Mouse (Mus musculus): ENCODE measurements at regions not wholly inside any gene's neighbourhood (a gene's known extent, or its start where the extent isn't known, plus 50 kb on each side); places are given as distances from the start of the nearest gene placed in this dataset.
"Not testable (repeated sequence)": the region's sequence is repeated elsewhere in the genome, so short reads cannot be mapped to it uniquely, and the experiment has no call there.

- no peak overlapping the region for H3K27ac ChIP-seq (replicated peaks)
- H3K4me1 ChIP-seq: no peaks in the 10 kb centered on the region
- WGBS: 66% methylated on average over 2 of the region's 2 CpGs
- no peaks in the 10 kb centered on the region for H3K9me3 ChIP-seq
- H3K36me3 ChIP-seq (replicated peaks): no peaks in the 10 kb centered on the region
- DNase-seq (ENCODE audit: low spot score): no peak
- H3K4me3 ChIP-seq: no peak overlapping the region
- H3K27me3 ChIP-seq (replicated peaks; ENCODE audit: low read depth, poor library complexity, severe bottlenecking): no peaks in the 10 kb centered on the region
Observed at GRCm38 (mm10) chr16:12775876-12776275, 333.6 kb upstream of the Ercc4 start.

DNA sequence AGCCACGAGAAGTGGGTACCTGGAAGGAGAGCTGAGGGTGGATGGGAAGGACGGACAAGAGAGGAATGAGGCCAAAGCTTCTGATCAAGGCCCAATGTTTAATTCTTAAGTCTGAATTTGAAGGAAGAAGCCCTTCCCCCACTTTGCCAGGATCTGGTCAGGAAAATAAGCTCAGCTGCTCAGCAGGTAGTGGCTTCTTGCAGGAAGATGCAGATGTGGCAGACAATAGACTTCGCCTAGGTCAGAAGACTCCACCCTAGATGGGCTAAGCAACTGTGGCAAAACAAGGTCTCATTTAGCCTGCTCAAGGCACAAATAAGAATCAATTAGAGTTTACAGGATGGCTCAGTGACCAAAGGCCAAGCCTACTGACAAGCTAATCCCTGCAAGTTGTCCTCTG is 330.4 kb upstream of the Ercc4 start:
- no peaks in the 10 kb centered on the region for H3K9me3 ChIP-seq
- no peaks in the 10 kb centered on the region for H3K36me3 ChIP-seq (replicated peaks)
- no peaks in the 10 kb centered on the region for H3K4me1 ChIP-seq
- no peaks in the 10 kb centered on the region for H3K27me3 ChIP-seq (replicated peaks; ENCODE audit: low read depth, poor library complexity, severe bottlenecking)
- no peak overlapping the region for H3K27ac ChIP-seq (replicated peaks)
- 77% methylated on average over 3 of the region's 3 CpGs for WGBS
- no peak for DNase-seq (ENCODE audit: low spot score)
- H3K4me3 ChIP-seq: no peak overlapping the region

DNA sequence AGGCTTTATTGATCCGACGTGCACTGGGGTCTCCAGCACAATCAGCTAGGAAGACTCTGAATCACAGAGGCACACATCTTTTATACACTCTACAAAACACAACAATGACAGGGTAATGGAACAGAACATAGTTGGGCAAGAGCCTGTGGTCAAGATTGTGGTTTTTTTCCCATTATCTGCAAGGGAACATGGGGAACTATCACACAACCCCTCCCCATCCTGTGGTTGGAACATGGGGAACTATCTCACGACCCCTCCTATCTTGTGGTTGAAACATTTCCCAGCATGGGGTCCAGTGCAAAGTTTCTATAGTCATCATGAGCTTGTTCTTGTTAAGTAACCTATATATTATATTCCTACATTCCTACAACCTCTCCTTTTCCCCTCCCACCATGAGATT is 328.8 kb upstream of the Ercc4 start:
- H3K36me3 ChIP-seq (replicated peaks): no peaks in the 10 kb centered on the region
- no peaks in the 10 kb centered on the region for H3K27me3 ChIP-seq (replicated peaks; ENCODE audit: low read depth, poor library complexity, severe bottlenecking)
- no peak for DNase-seq (ENCODE audit: low spot score)
- 84% methylated on average over 3 of the region's 3 CpGs for WGBS
- H3K4me1 ChIP-seq: no peaks in the 10 kb centered on the region
- no peak overlapping the region for H3K27ac ChIP-seq (replicated peaks)
- no peak overlapping the region for H3K4me3 ChIP-seq
- no peaks in the 10 kb centered on the region for H3K9me3 ChIP-seq

DNA sequence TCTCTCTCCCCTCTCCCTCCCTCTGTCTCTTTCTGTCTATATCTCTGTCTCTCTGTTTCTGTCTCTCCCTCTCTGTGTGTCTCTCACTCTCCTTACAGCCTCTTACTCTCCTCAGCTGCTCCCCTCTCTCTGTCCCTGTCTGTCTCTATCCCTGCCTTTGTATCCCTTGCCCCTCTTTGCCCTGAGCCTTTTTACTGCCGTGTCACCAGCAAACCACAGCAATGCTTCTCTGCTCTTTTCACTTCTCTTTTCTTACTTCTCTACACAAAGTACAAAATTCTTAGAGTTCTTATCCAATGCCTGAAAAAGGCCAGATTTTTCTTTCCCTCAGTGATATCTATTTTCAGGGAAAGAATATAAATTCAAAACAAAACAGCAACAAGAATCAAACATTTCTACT is 323.7 kb upstream of the Ercc4 start:
- Histone ChIP-seq H3K4me3 (no peak overlapping the region), H3K36me3 (replicated peaks) (no peaks in the 10 kb centered on the region), H3K27ac (replicated peaks) (no peak overlapping the region), H3K9me3 (no peaks in the 10 kb centered on the region), H3K4me1 (no peaks in the 10 kb centered on the region), H3K27me3 (replicated peaks; ENCODE audit: low read depth, poor library complexity, severe bottlenecking) (no peaks in the 10 kb centered on the region)
- no peak for DNase-seq (ENCODE audit: low spot score)
- WGBS: 64% methylated on average over 1 of the region's 1 CpGs

DNA sequence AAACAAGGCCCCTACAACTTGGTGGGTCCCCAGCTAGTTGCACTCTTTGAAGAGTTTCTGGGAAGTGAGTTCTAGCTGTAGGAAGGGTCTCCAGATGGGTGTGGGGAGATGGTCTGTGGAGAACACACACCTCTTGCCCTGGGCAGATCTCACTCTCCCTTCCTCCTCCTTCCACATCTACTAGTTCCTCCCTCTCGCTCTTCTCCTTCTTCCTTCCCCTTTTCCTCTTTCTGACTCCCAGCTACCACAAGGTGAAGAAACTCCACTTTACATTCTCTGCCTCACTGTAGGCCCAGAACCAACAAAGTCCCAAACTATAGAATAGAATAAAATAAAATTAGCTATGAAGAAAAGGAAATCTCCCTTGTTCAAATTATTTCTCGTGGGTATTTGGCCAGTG is 311.0 kb upstream of the Ercc4 start:
- Histone ChIP-seq H3K4me3 (no peak overlapping the region), H3K27ac (replicated peaks) (no peak overlapping the region), H3K9me3 (no peaks in the 10 kb centered on the region), H3K27me3 (replicated peaks; ENCODE audit: low read depth, poor library complexity, severe bottlenecking) (no peaks in the 10 kb centered on the region), H3K36me3 (replicated peaks) (no peaks in the 10 kb centered on the region), H3K4me1 (peaks cover 14% of the 10 kb centered on the region)
- DNase-seq (ENCODE audit: low spot score): no peak
- 81% methylated on average over 2 of the region's 2 CpGs for WGBS

DNA sequence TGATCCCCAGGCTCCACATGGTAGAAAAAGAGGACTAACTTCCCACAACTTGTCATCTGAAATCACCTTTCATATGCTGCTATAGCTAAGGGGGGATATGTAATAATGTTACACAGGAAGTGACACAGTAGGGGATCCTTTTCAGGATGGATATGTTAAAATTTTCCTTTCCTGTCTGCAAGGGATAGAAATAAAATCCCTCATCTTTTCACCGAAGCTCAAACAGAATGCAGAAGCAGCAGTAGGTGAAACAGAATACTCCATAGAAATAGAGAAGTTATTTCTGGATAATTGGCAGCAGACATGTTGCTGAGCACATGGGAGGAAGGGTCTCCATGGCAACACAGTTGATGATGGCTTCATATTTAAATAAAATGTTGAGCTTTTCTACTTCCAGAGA is 309.3 kb upstream of the Ercc4 start:
- Histone ChIP-seq H3K27ac (replicated peaks) (0 out of 2 replicates have a peak overlapping the region, but pooled peaks have one; percentile 19), H3K4me3 (no peak overlapping the region), H3K4me1 (peaks cover 14% of the 10 kb centered on the region), H3K36me3 (replicated peaks) (no peaks in the 10 kb centered on the region), H3K9me3 (no peaks in the 10 kb centered on the region), H3K27me3 (replicated peaks; ENCODE audit: low read depth, poor library complexity, severe bottlenecking) (no peaks in the 10 kb centered on the region)
- DNase-seq (ENCODE audit: low spot score): no peak
- WGBS: 65% methylated on average over 1 of the region's 1 CpGs

DNA sequence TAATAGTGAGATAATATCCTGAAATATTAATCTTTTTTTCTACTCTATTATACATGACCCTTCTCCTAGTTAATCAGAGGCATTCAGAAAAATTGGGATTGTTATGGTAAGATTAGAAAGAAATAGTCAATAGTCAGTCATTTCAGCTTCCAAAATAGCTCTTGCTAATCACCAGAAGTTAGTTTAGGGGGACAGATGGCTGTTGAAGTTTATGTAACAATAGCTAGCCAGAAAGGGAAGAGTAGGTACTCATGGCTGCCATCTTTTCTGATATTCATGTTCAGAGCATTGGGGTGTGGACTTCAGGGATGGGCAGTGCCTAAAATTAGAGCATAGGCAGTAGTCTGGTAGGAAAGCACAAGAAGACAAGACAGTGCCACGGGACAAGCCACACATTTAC is 306.8 kb upstream of the Ercc4 start:
- no peaks in the 10 kb centered on the region for H3K27me3 ChIP-seq (replicated peaks; ENCODE audit: low read depth, poor library complexity, severe bottlenecking)
- no peak overlapping the region for H3K27ac ChIP-seq (replicated peaks)
- no peaks in the 10 kb centered on the region for H3K36me3 ChIP-seq (replicated peaks)
- no peaks in the 10 kb centered on the region for H3K9me3 ChIP-seq
- peaks cover 7% of the 10 kb centered on the region for H3K4me1 ChIP-seq
- no peak overlapping the region for H3K4me3 ChIP-seq
- WGBS: 85% methylated on average over 1 of the region's 1 CpGs
- no peak for DNase-seq (ENCODE audit: low spot score)

GRCm38 (mm10) chr16:12807351-12807871 is 302.1 kb upstream of the Ercc4 start:
- no peaks in the 10 kb centered on the region for H3K9me3 ChIP-seq
- no peaks in the 10 kb centered on the region for H3K36me3 ChIP-seq (replicated peaks)
- no peak overlapping the region for H3K27ac ChIP-seq (replicated peaks)
- no peak for DNase-seq (ENCODE audit: low spot score)
- 51% methylated on average over 8 of the region's 8 CpGs for WGBS
- H3K27me3 ChIP-seq (replicated peaks; ENCODE audit: low read depth, poor library complexity, severe bottlenecking): no peaks in the 10 kb centered on the region
- H3K4me1 ChIP-seq: no peaks in the 10 kb centered on the region
- no peak overlapping the region for H3K4me3 ChIP-seq

GRCm38 (mm10) chr16:12811088-12811487 is 298.4 kb upstream of the Ercc4 start:
- Histone ChIP-seq H3K4me1 (no peaks in the 10 kb centered on the region), H3K4me3 (no peak overlapping the region), H3K27ac (replicated peaks) (no peak overlapping the region), H3K27me3 (replicated peaks; ENCODE audit: low read depth, poor library complexity, severe bottlenecking) (no peaks in the 10 kb centered on the region), H3K9me3 (no peaks in the 10 kb centered on the region), H3K36me3 (replicated peaks) (no peaks in the 10 kb centered on the region)
- 80% methylated on average over 2 of the region's 2 CpGs for whole genome bisulfite sequencing
- no peak for DNase-seq (ENCODE audit: low spot score)

DNA sequence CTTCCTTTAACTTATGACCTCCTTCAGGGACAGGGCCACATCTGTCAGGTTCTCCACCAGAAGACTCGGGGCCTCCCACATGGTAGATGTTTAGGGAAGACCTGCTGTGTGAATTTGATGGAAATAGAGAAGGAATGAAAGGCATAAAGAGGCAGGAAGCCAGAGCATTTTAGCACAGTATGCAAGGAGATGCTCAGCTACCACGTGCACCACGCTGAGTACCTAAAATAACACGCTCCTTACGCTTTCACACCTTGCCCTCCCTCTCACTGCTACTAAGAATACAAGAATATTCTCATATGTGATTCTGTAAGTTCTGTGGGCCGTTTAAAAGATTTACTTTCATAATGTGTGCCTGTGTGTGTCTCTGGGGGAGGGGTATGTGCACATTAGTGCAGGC is 284.8 kb upstream of the Ercc4 start:
- H3K27me3 ChIP-seq (replicated peaks; ENCODE audit: low read depth, poor library complexity, severe bottlenecking): no peaks in the 10 kb centered on the region
- peaks cover 4% of the 10 kb centered on the region; the same call in 1 of the 2 replicates for H3K4me1 ChIP-seq
- no peak overlapping the region for H3K4me3 ChIP-seq
- no peaks in the 10 kb centered on the region for H3K9me3 ChIP-seq
- H3K36me3 ChIP-seq (replicated peaks): no peaks in the 10 kb centered on the region
- no peak for DNase-seq (ENCODE audit: low spot score)
- WGBS: 87% methylated on average over 6 of the region's 6 CpGs
- no peak overlapping the region for H3K27ac ChIP-seq (replicated peaks)

- Histone ChIP-seq H3K27me3 (replicated peaks; ENCODE audit: low read depth, poor library complexity, severe bottlenecking) (no peaks in the 10 kb centered on the region), H3K4me3 (no peak overlapping the region), H3K4me1 (no peaks in the 10 kb centered on the region), H3K9me3 (no peaks in the 10 kb centered on the region), H3K36me3 (replicated peaks) (no peaks in the 10 kb centered on the region), H3K27ac (replicated peaks) (no peak overlapping the region)
- no peak for DNase-seq (ENCODE audit: low spot score)
- 65% methylated on average over 8 of the region's 8 CpGs for WGBS
Observed at GRCm38 (mm10) chr16:12826222-12826621, 283.3 kb upstream of the Ercc4 start.

DNA sequence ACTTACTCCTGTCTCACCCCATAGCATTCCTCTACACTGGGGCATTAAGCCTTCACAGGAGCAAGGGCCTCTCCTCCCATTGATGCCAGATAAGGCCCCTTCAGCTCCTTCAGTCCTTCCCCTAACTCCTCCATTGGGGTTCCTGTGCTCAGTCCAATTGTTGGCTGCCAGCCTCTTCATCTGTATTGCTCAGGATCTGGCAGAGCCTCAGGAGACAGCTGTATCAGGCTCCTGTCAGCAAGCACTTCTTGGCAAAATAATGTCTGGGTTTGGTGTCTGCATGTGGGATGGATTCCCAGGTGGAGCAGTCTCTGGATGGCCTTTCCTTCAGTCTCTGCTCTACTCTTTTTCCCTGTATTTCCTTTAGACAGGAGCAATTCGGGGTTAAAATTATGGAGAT is 278.2 kb upstream of the Ercc4 start:
- not testable (repeated sequence) for H3K27me3 ChIP-seq (replicated peaks; ENCODE audit: low read depth, poor library complexity, severe bottlenecking); H3K4me3 ChIP-seq; DNase-seq (ENCODE audit: low spot score); H3K9me3 ChIP-seq; H3K36me3 ChIP-seq (replicated peaks); H3K27ac ChIP-seq (replicated peaks); H3K4me1 ChIP-seq
- WGBS: 68% methylated on average over 1 of the region's 1 CpGs

- WGBS: 93% methylated on average over 1 of the region's 1 CpGs
- H3K27ac ChIP-seq (replicated peaks): no peak overlapping the region
- no peaks in the 10 kb centered on the region for H3K4me1 ChIP-seq
- H3K4me3 ChIP-seq: no peak overlapping the region
- no peaks in the 10 kb centered on the region for H3K9me3 ChIP-seq
- no peaks in the 10 kb centered on the region for H3K36me3 ChIP-seq (replicated peaks)
- H3K27me3 ChIP-seq (replicated peaks; ENCODE audit: low read depth, poor library complexity, severe bottlenecking): no peaks in the 10 kb centered on the region
- DNase-seq (ENCODE audit: low spot score): no peak
Observed at GRCm38 (mm10) chr16:12856356-12856755, 253.1 kb upstream of the Ercc4 start.

Measured in embryonic facial prominence, embryonic 10.5 days (tissue).